Mouse (Mus musculus): ENCODE measurements around the gene Exosc10.

GRCm38 (mm10) chr4:148601871-148602270, 43.6 kb downstream of the Exosc10 start:
- TF ChIP-seq CTCF (IDR thresholded peaks at IDR 0.05; ENCODE audit: control insufficient read depth, insufficient read depth, insufficient read length), result no peak
- TF ChIP-seq MYOG (IDR thresholded peaks at IDR 0.05; ENCODE audit: control insufficient read depth, extremely low read depth, insufficient read length), result no peak
